In genomic region chr1:186294635-186295034, GRCm38 (mm10) we compare ENCODE assay signal across 20 mouse cellular contexts.
DNase-seq lines count a peak whose midpoint lies in the region.
"Had no signal": no experiment of that assay in that cellular context is flagged by ENCODE, and none has a peak within 500 bp of the region (broad histone marks: within the 10 kb centered on the region; RNA-seq: fewer than 3 reads in every experiment).

No protein-coding gene starts in this region.

- DNase-seq in adrenal gland, adult 2 months = peak; percentile 36
- no peak for DNase-seq in adrenal gland, adult 8-10 months
- DNase-seq in layer of hippocampus, adult 11-12 months (ENCODE audit: low spot score) = peak; percentile 28
- DNase-seq in layer of hippocampus, postnatal 10 days (ENCODE audit: low spot score in 2 of 2) = no peak
- DNase-seq in 3T3-L1 (ENCODE audit: low read depth, low spot score) (peak; percentile 80), NIH3T3 (ENCODE audit: low read depth) (peak; percentile 51)
- DNase-seq in cerebellum, adult 9-10 months = no peak
- DNase-seq in gastrocnemius, postnatal 10 days = no peak
- DNase-seq: cerebellum, adult 11 months; cerebellum, adult 9-11 months; embryo, embryonic 11 days; gastrocnemius, adult 2 months; heart, postnatal 10 days; liver, embryonic 13.5 days; lung, adult 18-20 months; lung, postnatal 14 days; midbrain, embryonic 14.5 days; right cerebral cortex, adult 18-20 months; thymus, adult 2 months; thymus, postnatal 36 days had no signal

Comparison
In these comparisons a context has a peak if more than half of its experiments do, and no peak if none do; other contexts are left out.
1. DNase-seq: peak in adrenal gland, adult 2 months (single experiment), layer of hippocampus, adult 11-12 months (single experiment), 3T3-L1 (single experiment) and NIH3T3 (single experiment); none in adrenal gland, adult 8-10 months (single experiment), layer of hippocampus, postnatal 10 days (0 of 2), cerebellum, adult 9-10 months (single experiment) and gastrocnemius, postnatal 10 days (single experiment).